Mouse (Mus musculus) kidney, embryonic 16.5 days (tissue): Measurements from ENCODE around the gene Rapgef4. TPM values are rescaled to one million over a fixed set of nuclear protein-coding genes. Genes with fewer than 3 reads are reported as not detected.

Experiments used
- ATAC-seq: fragments of 200-750 bp; cut with Nextera tagmentation; 2 replicates; pipeline ENCODE4 v1.8.0; 2017; ENCODE audit warnings: moderate TSS enrichment; ENCODE audit not compliant: low FRiP score, low TSS enrichment
- H3K27ac ChIP-seq: fragments of 300-500 bp; sonication (generic); 2 replicates; pipeline ENCODE4 v1.5.1; 2014; ENCODE audit warnings: low read length
- H3K27me3 ChIP-seq: fragments of 300-500 bp; sonication (generic); 2 replicates; pipeline ENCODE4 v1.6.1; 2014; ENCODE audit warnings: low read length, control low read depth, mixed read lengths; ENCODE audit not compliant: insufficient read depth
- H3K36me3 ChIP-seq: fragments of 300-500 bp; sonication (generic); 2 replicates; pipeline ENCODE4 v1.6.1; 2014; ENCODE audit warnings: low read length, control low read depth, mixed read lengths; ENCODE audit not compliant: insufficient read depth
- H3K4me1 ChIP-seq: fragments of 300-500 bp; sonication (generic); 2 replicates; pipeline ENCODE4 v1.6.1; 2014; ENCODE audit warnings: low read length, control low read depth, mixed read lengths; ENCODE audit not compliant: insufficient read depth
- H3K4me2 ChIP-seq: fragments of 300-500 bp; sonication (generic); replicated peaks from 2 replicates; pipeline ENCODE4 v1.6.1; 2014; ENCODE audit warnings: low read depth, low read length
- H3K4me3 ChIP-seq: fragments of 300-500 bp; sonication (generic); 2 replicates; pipeline ENCODE4 v1.5.1; 2014; ENCODE audit warnings: mild to moderate bottlenecking, low read length
- H3K9ac ChIP-seq: fragments of 300-500 bp; sonication (generic); replicated peaks from 2 replicates; pipeline ENCODE4 v1.6.1; 2014; ENCODE audit warnings: low read length
- H3K9me3 ChIP-seq: fragments of 300-500 bp; sonication (generic); 2 replicates; pipeline ENCODE4 v1.6.1; 2016; ENCODE audit warnings: low read length, control low read depth
- WGBS: fragments of 180-500 bp; shearing (Covaris S2); extraction: QIAGEN DNeasy Blood & Tissue Kit; methylation state at CpG from one replicate; pipeline ENCODE4 v1.1.7; 2014; 5-methylcytosine and 5-hydroxymethylcytosine counted together
- polyA plus RNA-seq: library from polyadenylated mRNA; unstranded; fragments of >200 nt; fragmentation: Nextera tagmentation; extraction: Ambion mirVana; gene quantifications from 2 replicates; pipeline ENCODE4 v1.2.1, GENCODE M21; 2015

The Rapgef4 gene
- polyA plus RNA-seq, 1 experiment from 2014 or later: 6.9 TPM

- Histone ChIP-seq H3K27ac (peak overlapping the region; percentile 83), H3K9me3 (no peaks in the 10 kb centered on the region), H3K4me1 (peaks cover 23% of the 10 kb centered on the region), H3K4me2 (no peak overlapping the region), H3K27me3 (no peaks in the 10 kb centered on the region), H3K9ac (0 out of 2 replicates have a peak overlapping the region, but pooled peaks have one; percentile 16), H3K36me3 (no peaks in the 10 kb centered on the region), H3K4me3 (no peak overlapping the region)
- ATAC-seq: no peak
- WGBS: 53% methylated on average over 5 of the region's 5 CpGs
Observed at GRCm38 (mm10) chr2:72116698-72117097, 135.7 kb downstream of the Rapgef4 start.

- Histone ChIP-seq H3K4me2 (no peak overlapping the region), H3K4me1 (peaks cover 23% of the 10 kb centered on the region), H3K27ac (peak overlapping the region; percentile 83), H3K36me3 (no peaks in the 10 kb centered on the region), H3K27me3 (no peaks in the 10 kb centered on the region), H3K4me3 (no peak overlapping the region), H3K9ac (peak overlapping the region; percentile 16; the same call in 1 of the 2 replicates), H3K9me3 (no peaks in the 10 kb centered on the region)
- 37% methylated on average over 15 of the region's 15 CpGs for WGBS
- ATAC-seq: peak; percentile 82
Observed at GRCm38 (mm10) chr2:72117138-72118011, 136.3 kb downstream of the Rapgef4 start.

- 82% methylated on average over 6 of the region's 6 CpGs for WGBS
- no peak for ATAC-seq
- Histone ChIP-seq H3K27ac (no peak overlapping the region), H3K4me2 (no peak overlapping the region), H3K9ac (no peak overlapping the region), H3K27me3 (no peaks in the 10 kb centered on the region), H3K36me3 (no peaks in the 10 kb centered on the region), H3K4me3 (no peak overlapping the region), H3K9me3 (no peaks in the 10 kb centered on the region), H3K4me1 (peaks cover 12% of the 10 kb centered on the region)
Observed at GRCm38 (mm10) chr2:72120211-72120610, 139.2 kb downstream of the Rapgef4 start.

- H3K9me3 ChIP-seq: no peaks in the 10 kb centered on the region
- no peaks in the 10 kb centered on the region for H3K36me3 ChIP-seq
- no peak overlapping the region for H3K27ac ChIP-seq
- no peak overlapping the region for H3K9ac ChIP-seq
- no peaks in the 10 kb centered on the region for H3K4me1 ChIP-seq
- H3K4me2 ChIP-seq: no peak overlapping the region
- WGBS: 74% methylated on average over 14 of the region's 14 CpGs
- no peak overlapping the region for H3K4me3 ChIP-seq
- H3K27me3 ChIP-seq: no peaks in the 10 kb centered on the region
- no peak for ATAC-seq
Observed at GRCm38 (mm10) chr2:72122410-72123223, 141.6 kb downstream of the Rapgef4 start.

GRCm38 (mm10) chr2:72123851-72124250, 142.8 kb downstream of the Rapgef4 start:
- Histone ChIP-seq H3K36me3 (no peaks in the 10 kb centered on the region), H3K27me3 (no peaks in the 10 kb centered on the region), H3K27ac (no peak overlapping the region), H3K4me1 (no peaks in the 10 kb centered on the region), H3K9ac (no peak overlapping the region), H3K4me2 (no peak overlapping the region), H3K4me3 (no peak overlapping the region), H3K9me3 (no peaks in the 10 kb centered on the region)
- ATAC-seq: no peak
- WGBS: 64% methylated on average over 5 of the region's 5 CpGs

GRCm38 (mm10) chr2:72125786-72126185, 144.7 kb downstream of the Rapgef4 start:
- Histone ChIP-seq H3K4me3 (no peak overlapping the region), H3K36me3 (no peaks in the 10 kb centered on the region), H3K9me3 (no peaks in the 10 kb centered on the region), H3K4me1 (no peaks in the 10 kb centered on the region), H3K27me3 (no peaks in the 10 kb centered on the region), H3K9ac (no peak overlapping the region), H3K4me2 (no peak overlapping the region), H3K27ac (no peak overlapping the region)
- 58% methylated on average over 3 of the region's 3 CpGs for WGBS
- ATAC-seq: no peak

GRCm38 (mm10) chr2:72126411-72126810, 145.4 kb downstream of the Rapgef4 start:
- no peaks in the 10 kb centered on the region for H3K9me3 ChIP-seq
- H3K9ac ChIP-seq: no peak overlapping the region
- H3K36me3 ChIP-seq: no peaks in the 10 kb centered on the region
- ATAC-seq: no peak
- no peaks in the 10 kb centered on the region for H3K27me3 ChIP-seq
- no peak overlapping the region for H3K4me3 ChIP-seq
- WGBS: 96% methylated on average over 2 of the region's 2 CpGs
- no peak overlapping the region for H3K27ac ChIP-seq
- no peak overlapping the region for H3K4me2 ChIP-seq
- H3K4me1 ChIP-seq: no peaks in the 10 kb centered on the region

GRCm38 (mm10) chr2:72129612-72130311, 148.7 kb downstream of the Rapgef4 start:
- H3K9ac ChIP-seq: no peak overlapping the region
- H3K36me3 ChIP-seq: no peaks in the 10 kb centered on the region
- no peak overlapping the region for H3K4me2 ChIP-seq
- no peak overlapping the region for H3K27ac ChIP-seq
- no peaks in the 10 kb centered on the region for H3K9me3 ChIP-seq
- no peaks in the 10 kb centered on the region for H3K27me3 ChIP-seq
- no peak overlapping the region for H3K4me3 ChIP-seq
- ATAC-seq: no peak
- 88% methylated on average over 8 of the region's 8 CpGs for WGBS
- H3K4me1 ChIP-seq: no peaks in the 10 kb centered on the region

- Histone ChIP-seq H3K36me3 (no peaks in the 10 kb centered on the region), H3K4me2 (no peak overlapping the region), H3K9me3 (no peaks in the 10 kb centered on the region), H3K27me3 (no peaks in the 10 kb centered on the region), H3K4me1 (peaks cover 11% of the 10 kb centered on the region), H3K9ac (no peak overlapping the region), H3K27ac (no peak overlapping the region), H3K4me3 (no peak overlapping the region)
- ATAC-seq: no peak
- WGBS: 84% methylated on average over 3 of the region's 3 CpGs
Observed at GRCm38 (mm10) chr2:72132222-72132621, 151.2 kb downstream of the Rapgef4 start.
